Mouse (Mus musculus): Measurements from ENCODE around the gene Hs3st2.

Hs3st2 gene

GRCm38 (mm10) chr7:121458075-121458474 is 66.4 kb downstream of the Hs3st2 start:
- no peak for DNase-seq (ENCODE audit: extremely low spot score)

GRCm38 (mm10) chr7:121460626-121461025 is 69.0 kb downstream of the Hs3st2 start:
- DNase-seq (ENCODE audit: extremely low spot score), result no peak

DNA sequence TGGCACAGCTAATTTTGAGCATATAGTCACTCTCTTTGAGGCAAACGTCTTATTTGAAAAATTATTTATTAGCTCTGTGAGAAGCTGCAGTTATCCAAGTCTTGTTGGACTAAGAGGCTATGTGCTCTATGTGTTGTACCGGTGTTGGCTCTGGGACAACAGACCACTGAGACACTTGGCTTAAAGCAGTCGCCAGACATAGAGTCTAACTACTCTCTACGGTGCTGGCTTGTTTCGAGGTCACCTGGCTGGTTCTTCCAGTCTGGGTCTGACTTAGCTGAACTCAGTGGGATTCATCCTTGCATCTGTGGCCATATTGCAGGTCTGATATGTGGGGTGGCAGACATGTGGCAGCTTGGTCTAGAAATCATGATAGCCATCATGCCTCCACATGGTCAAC is 72.8 kb downstream of the Hs3st2 start:
- DNase-seq (ENCODE audit: extremely low spot score), result no peak

DNA sequence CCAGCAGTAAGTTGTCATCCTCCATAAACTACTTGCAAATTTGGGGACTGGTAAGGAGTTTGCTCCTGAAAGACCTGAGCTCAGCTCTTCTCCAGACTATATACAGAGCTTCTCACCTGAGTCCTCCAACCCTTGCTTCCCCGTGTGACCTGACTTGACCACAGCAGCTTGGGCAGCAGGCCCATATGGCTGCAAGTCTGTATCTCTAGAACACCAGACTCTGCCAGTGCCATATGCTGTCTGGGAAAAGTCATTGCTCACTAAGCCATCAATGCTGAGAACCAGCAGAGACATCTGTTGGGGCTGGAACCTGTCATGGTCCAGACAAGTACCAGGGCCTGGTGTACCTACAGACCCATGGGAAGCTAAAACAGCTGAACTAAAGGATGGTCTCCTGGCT is 73.5 kb downstream of the Hs3st2 start:
- no peak for DNase-seq (ENCODE audit: extremely low spot score)

- DNase-seq (ENCODE audit: extremely low spot score), result no peak
Observed at GRCm38 (mm10) chr7:121466331-121466730, 74.7 kb downstream of the Hs3st2 start.

- no peak for DNase-seq (ENCODE audit: extremely low spot score)
Observed at GRCm38 (mm10) chr7:121469435-121469834, 77.8 kb downstream of the Hs3st2 start.

GRCm38 (mm10) chr7:121478302-121478701 is 86.6 kb downstream of the Hs3st2 start:
- no peak for DNase-seq (ENCODE audit: extremely low spot score)

DNA sequence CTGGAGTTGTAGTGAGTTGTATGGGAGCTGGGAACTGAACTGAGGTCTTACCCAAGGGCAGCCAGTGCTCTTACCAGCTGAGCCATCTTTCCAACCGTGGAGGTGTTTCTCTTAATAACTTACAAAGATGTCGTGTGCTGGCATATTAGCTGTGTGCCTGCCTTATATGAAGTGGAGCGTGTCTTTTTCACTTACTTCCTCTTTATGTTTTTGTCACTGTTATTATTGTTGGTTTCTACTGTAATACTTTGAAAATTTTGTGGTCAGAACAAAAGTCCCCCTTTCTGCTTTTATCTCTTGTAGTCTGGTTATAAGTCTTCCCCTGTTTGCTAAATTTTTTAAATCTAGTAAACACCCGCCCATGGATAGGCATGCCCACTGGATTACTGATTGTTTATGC is 88.4 kb downstream of the Hs3st2 start:
- no peak for DNase-seq (ENCODE audit: extremely low spot score)

DNA sequence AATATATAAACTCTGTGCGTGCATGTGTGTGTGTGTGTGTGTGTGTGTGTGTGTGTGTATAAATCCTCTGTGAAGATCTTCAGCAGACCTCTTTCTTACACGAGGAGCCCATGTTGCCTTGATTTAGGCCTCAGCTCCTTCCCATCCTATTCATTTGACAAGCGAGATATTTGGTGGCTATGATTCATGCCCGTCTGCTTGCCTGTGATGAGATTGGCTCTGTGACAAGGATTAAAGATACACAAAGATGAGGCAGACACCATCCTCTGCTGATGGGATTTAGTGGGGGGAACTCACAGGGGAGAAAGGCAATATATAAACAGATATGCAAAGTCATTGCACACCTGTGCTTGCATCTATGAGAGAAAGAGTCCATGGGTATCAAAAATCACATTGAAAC is 92.9 kb downstream of the Hs3st2 start:
- no peak for DNase-seq (ENCODE audit: extremely low spot score)

DNA sequence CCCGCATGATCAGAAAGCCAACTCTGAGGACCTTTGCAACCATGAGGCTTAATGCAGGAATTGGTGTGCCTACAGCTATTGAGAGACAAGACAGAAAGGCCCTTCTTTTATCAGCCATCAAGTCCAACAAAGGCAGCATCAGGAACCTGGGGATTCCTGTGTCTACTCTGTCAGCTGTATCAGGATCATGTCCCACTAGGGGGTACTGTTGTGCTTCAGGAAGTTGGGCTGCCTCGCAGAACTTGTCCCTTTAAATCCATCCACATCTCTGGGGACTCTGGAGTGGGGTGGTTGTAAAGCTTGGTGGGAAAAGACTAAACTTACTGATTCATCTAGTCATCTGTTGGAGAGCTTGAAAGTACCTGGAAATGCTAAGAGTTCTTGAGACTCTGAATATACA is 93.6 kb downstream of the Hs3st2 start:
- DNase-seq (ENCODE audit: extremely low spot score), result peak; percentile 10

DNA sequence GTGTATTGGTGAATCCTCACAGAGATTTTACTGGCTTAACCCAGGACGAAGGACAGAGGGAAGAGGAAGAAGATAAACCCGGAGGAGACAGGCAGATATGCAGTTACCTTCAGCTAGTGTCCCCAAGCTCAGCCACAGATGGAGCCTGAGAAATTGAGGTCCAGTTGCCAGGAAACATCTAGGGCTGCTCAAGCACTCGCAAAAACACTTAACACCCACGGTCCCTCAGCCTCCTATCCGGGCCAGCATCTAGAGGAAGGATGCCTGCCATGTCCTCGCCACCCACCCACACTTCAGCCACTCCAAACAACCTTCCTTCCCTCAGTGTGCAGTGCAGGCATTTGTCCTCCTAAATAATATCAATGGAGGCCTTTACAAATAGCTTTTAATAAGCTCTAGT is 95.6 kb downstream of the Hs3st2 start:
- no peak for DNase-seq (ENCODE audit: extremely low spot score)

DNA sequence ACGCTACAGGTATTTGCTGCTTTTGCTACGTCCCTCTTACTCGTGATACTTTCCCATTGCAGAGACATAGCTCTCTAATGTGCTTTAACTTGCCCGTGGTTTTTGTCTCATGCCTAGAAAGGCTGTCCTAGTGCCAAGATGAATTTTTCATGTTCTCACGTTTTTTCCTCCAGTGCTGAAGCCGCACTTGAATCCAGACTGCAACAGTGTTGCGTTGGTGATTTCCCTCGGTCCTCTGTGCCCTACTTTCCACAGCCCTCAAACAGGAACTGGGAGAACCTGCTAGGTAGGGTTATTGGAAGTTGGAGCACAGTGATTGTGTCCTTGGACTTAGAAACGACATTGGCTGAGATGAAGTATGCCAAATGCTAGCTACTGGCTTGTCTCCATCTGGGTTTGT is 97.7 kb downstream of the Hs3st2 start:
- no peak for DNase-seq (ENCODE audit: extremely low spot score)

GRCm38 (mm10) chr7:121491455-121492005 is 99.9 kb downstream of the Hs3st2 start:
- DNase-seq (ENCODE audit: extremely low spot score), result no peak

DNA sequence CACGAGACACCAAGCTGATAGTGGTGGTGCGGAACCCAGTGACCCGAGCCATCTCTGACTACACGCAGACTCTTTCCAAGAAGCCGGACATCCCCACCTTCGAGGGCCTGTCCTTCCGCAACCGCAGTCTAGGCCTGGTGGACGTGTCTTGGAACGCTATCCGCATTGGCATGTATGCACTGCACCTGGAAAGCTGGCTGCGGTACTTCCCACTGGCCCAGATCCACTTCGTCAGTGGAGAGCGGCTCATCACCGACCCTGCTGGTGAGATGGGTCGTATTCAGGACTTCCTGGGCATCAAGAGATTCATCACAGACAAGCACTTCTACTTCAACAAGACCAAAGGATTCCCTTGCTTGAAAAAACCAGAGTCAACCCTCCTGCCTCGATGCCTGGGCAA is 108.9 kb downstream of the Hs3st2 start:
- DNase-seq (ENCODE audit: extremely low spot score), result no peak

GRCm38 (mm10) chr7:121501666-121502065 is 110.0 kb downstream of the Hs3st2 start:
- no peak for DNase-seq (ENCODE audit: extremely low spot score)

GRCm38 (mm10) chr7:121516727-121517126 is 125.1 kb downstream of the Hs3st2 start:
- DNase-seq (ENCODE audit: extremely low spot score), result no peak

DNA sequence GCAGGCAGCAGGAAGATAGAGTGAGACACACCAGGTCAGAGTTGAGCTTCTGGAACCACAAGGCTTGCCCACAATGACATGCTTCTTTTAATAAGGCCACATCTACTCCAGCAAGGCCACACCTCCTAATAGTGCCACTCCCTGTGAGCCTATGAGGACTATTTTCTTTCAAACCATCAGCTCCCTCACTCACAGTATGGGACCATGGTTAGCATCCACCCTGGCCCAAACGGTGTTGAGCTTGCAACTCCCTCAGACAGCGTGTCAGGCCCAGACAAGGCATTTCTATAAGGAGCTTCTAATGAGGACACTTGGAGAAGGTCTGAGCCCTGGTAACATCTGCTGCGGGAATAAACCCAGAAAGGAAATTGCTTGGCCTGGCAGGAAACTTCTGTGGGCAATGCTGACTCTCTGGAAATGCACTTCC is 125.5 kb downstream of the Hs3st2 start:
- no peak for DNase-seq (ENCODE audit: extremely low spot score)

DNA sequence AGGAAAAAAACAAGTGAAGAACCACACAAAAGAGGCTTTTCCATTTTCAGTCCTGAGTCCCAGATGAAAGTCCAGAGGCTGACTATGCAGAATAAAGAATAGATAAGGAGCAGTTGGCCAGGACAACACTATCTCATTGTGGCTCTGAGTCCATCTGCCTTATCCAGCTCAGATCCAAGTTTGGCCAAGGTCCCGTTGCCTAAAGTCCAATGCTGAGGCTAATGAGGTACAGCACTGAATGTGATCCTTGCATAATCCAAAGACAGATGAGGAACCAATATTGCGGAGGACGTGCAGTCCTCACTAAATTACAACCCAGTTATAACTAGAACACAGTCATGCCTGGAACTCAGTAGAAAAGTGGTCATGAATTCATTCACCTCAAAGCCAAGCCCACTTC is 130.5 kb downstream of the Hs3st2 start:
- DNase-seq (ENCODE audit: extremely low spot score), result no peak

DNA sequence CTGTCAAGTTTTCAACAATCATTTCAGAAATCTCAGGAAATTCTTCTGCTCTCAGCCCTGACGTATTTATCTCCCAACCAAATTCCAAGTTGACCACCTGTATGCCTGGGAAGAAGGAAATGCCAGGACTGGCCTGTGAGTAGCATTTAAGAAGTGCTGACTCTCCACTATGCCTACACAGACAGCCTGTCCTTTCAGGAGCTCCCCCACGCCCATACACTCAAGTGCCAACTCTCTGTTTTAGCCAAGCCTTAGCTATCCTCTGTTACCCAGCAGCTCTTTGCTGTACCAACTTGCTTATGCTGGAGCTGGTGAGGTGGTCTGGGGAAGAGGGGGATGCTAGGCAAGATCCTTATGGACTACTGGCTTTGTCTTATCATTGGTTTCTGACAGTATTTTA is 137.4 kb downstream of the Hs3st2 start:
- no peak for DNase-seq (ENCODE audit: extremely low spot score)

- DNase-seq (ENCODE audit: extremely low spot score), result no peak
Observed at GRCm38 (mm10) chr7:121533639-121534038, 142.0 kb downstream of the Hs3st2 start.

GRCm38 (mm10) chr7:121534386-121534785 is 142.7 kb downstream of the Hs3st2 start:
- no peak for DNase-seq (ENCODE audit: extremely low spot score)

DNA sequence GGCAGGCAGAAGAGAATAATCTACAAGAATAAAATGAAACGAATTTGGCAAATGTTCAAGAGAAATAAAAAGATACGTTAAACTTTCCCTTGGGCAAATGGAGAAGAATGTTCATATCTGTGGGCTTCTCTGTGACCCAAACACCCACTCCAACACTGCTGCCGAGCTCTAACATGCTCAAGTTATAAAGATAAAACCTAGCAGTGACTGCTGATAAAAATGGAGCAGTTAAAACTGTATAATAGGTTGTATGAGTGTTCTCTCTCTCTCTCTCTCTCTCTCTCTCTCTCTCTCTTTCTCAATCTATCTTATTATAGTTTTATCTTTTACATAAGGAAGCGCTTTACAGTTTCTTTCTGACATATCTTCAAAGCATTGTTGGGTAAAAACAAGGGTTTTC is 144.3 kb downstream of the Hs3st2 start:
- DNase-seq (ENCODE audit: extremely low spot score), result no peak

DNA sequence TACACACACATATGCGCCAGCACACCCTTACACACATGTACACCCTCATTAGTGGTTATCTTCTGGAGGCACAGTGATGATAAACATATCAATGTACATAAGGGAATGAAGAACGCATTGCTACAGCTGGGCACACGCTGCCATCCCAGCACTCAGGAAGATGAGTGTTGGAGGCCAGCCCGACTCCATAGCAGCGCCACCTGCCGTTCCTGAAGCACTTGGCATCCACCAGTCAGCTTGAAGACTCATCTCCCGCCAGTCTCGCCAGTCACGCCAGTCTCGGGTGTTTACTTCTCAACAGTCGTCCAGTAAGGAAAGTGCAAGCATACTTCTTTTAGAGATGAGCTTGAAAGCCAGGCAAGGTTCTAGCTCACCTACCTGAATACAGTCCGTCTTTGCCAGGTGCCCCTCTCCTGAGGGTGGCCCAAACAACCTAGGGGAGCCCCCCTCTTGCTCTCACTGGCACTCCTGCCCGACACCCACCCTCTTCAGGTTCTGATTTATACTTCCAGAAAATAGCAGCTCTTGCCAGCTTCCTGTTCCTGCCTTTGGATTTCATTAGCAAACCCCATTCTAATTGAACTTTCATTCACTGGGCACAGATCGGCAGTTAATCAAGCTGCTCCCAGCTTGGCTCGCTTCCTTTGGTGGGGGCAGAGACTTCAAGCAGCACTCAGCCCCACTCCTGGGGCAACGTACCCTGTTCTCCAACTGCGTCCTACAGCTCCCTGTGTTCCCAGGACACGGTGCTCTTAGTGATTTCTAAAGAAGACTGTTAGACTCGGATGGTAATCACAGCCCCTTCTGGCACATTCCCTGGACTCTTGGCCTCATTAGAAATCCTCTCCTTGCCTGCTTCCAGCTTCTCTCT is 148.0 kb downstream of the Hs3st2 start:
- no peak for DNase-seq (ENCODE audit: extremely low spot score)

DNA sequence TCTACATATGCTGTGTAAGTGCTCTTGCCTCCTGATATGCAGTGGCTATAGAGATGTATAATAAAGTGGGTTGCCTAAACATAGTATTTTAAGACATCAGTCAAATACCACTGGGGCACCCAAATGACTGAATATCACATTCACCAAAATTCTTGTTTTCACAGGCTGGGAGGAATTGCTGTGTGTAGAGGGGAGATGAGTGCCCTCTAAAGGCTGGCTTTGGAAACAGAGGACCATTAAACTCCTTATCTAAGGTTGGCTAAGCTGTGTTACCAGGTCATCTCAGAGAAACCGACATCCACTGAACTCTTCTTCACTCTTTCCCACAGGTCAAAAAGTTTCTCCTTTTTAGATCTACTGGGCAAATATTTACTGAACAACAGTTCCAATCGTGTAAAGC is 150.8 kb downstream of the Hs3st2 start:
- DNase-seq (ENCODE audit: extremely low spot score), result no peak

All from embryo, embryonic 9.5 days (tissue).